Comparison of ENCODE assay signal across 26 mouse cellular contexts in the genomic region with DNA sequence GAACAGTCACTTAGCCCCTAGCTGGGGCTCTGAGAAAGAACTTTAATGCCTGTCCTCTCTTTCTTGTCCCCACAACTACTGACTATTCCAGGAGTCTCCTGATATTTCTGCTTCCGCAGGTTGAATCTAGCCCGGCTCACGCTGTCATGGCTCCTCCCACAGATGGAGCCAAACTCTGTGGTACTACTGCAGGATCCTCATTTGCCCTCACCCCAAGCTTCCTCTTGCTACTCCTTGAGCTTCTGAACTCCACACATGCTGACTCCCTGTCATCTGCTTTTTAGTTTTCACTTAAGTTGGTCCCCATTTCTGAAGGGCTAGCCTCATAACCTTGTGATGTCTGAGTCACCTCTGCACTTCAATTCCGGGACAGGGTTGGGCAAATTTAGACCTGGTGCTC. TPM values are rescaled to one million over a fixed set of nuclear protein-coding genes. Genes with fewer than 3 reads are reported as not detected.
DNase-seq lines count a peak whose midpoint lies in the region; ATAC-seq and TF ChIP-seq lines count a peak whose summit lies in the region.
"Had no signal": no experiment of that assay in that cellular context is flagged by ENCODE, and none has a peak within 500 bp of the region (broad histone marks: within the 10 kb centered on the region; RNA-seq: fewer than 3 reads in every experiment).

No protein-coding gene starts in this region.

- H3K9ac ChIP-seq in liver, postnatal 0 days (replicated peaks) = no peak overlapping the region
- H3K9ac ChIP-seq: embryonic facial prominence, embryonic 12.5 days; forebrain, embryonic 15.5 days; heart, embryonic 15.5 days; hindbrain, embryonic 13.5 days; liver, embryonic 13.5 days; lung, embryonic 14.5 days; neural tube, embryonic 12.5 days had no signal

- ATAC-seq in liver, postnatal 0 days = no peak
- peak; percentile 47 for ATAC-seq in megakaryocyte, adult 5-6 weeks (ENCODE audit: poor library complexity, severe bottlenecking)
- ATAC-seq in neutrophil, adult 5-6 weeks (ENCODE audit: extremely low read depth, insufficient number of reproducible peaks, low FRiP score, poor library complexity, severe bottlenecking) = peak; percentile 16; the same call in 1 of the 2 replicates
- ATAC-seq: forebrain, embryonic 15.5 days; intestine, postnatal 0 days had no signal

- no peaks in the 10 kb centered on the region for H3K36me3 ChIP-seq in liver, postnatal 0 days (replicated peaks; ENCODE audit: insufficient read depth, low read length)
- no peaks in the 10 kb centered on the region for H3K36me3 ChIP-seq in forebrain, embryonic 10.5 days (replicated peaks)
- H3K36me3 ChIP-seq: embryonic facial prominence, embryonic 12.5 days; forebrain, embryonic 15.5 days; heart, embryonic 15.5 days; hindbrain, embryonic 13.5 days; liver, embryonic 13.5 days; neural tube, embryonic 12.5 days had no signal

- H3K4me3 ChIP-seq in liver, postnatal 0 days (ENCODE audit: low read depth, low read length) = peak overlapping the region; percentile 22; the same call in 1 of the 2 replicates
- H3K4me3 ChIP-seq in brown adipose tissue, adult 24 weeks (ENCODE audit: insufficient read depth, low read depth, low read length) = 0 out of 2 replicates have a peak overlapping the region, but pooled peaks have one; percentile 4
- no peak overlapping the region for H3K4me3 ChIP-seq in forebrain, embryonic 10.5 days
- H3K4me3 ChIP-seq: embryonic facial prominence, embryonic 12.5 days; forebrain, embryonic 15.5 days; heart, embryonic 15.5 days; hindbrain, embryonic 13.5 days; liver, embryonic 13.5 days; neural tube, embryonic 12.5 days had no signal

- H3K4me2 ChIP-seq in liver, postnatal 0 days (ENCODE audit: low read depth, low read length) = peak overlapping the region; percentile 57
- H3K4me2 ChIP-seq: embryonic facial prominence, embryonic 12.5 days; forebrain, embryonic 15.5 days; heart, embryonic 15.5 days; hindbrain, embryonic 13.5 days; liver, embryonic 13.5 days; lung, embryonic 14.5 days; neural tube, embryonic 12.5 days had no signal

- no peak for TF ChIP-seq CTCF in liver, postnatal 0 days (IDR thresholded peaks at IDR 0.05; ENCODE audit: low read depth)

- 67% methylated on average over 4 of the region's 4 CpGs for WGBS in liver, postnatal 0 days (ENCODE audit: insufficient replicate concordance)
- 90% methylated on average over 4 of the region's 4 CpGs for WGBS in forebrain, embryonic 10.5 days

- H3K27ac ChIP-seq in liver, postnatal 0 days (ENCODE audit: low read depth) = peak overlapping the region; percentile 22; the same call in 1 of the 2 replicates
- H3K27ac ChIP-seq in brown adipose tissue, adult 24 weeks (replicated peaks; ENCODE audit: low read depth, low read length) = no peak overlapping the region
- no peak overlapping the region for H3K27ac ChIP-seq in forebrain, embryonic 10.5 days
- H3K27ac ChIP-seq: embryonic facial prominence, embryonic 12.5 days; forebrain, embryonic 15.5 days; gastrocnemius, adult 2 months; heart, embryonic 15.5 days; hindbrain, embryonic 13.5 days; liver, embryonic 13.5 days; neural tube, embryonic 12.5 days had no signal

- TF ChIP-seq EP300 in liver, postnatal 0 days (IDR thresholded peaks at IDR 0.05; ENCODE audit: low read depth) = no peak

- peak; percentile 11 for DNase-seq in liver, postnatal 0 days
- no peak for DNase-seq in liver
- DNase-seq in left cerebral cortex, postnatal 4 days = no peak
- DNase-seq in forebrain, embryonic 10.5 days (ENCODE audit: extremely low spot score, low spot score) = no peak
- DNase-seq: adrenal gland, adult 8-10 months; cerebellum, adult 8-10 months; cerebellum, postnatal 25 days; embryo, embryonic 11 days; gastrocnemius, adult 2 months; heart, postnatal 4 days; kidney, adult 9 months; kidney, postnatal 10 days; liver, embryonic 13.5 days; lung, embryonic 14.5 days; midbrain, embryonic 14.5 days; thymus, postnatal 4 days had no signal

- H3K4me1 ChIP-seq in liver, postnatal 0 days (ENCODE audit: insufficient read depth) = peaks cover 14% of the 10 kb centered on the region
- H3K4me1 ChIP-seq in brown adipose tissue, adult 24 weeks (ENCODE audit: control insufficient read depth, insufficient read depth, insufficient read length, low read length) = no peaks in the 10 kb centered on the region; the same call in 1 of the 2 replicates
- peaks cover 28% of the 10 kb centered on the region for H3K4me1 ChIP-seq in forebrain, embryonic 10.5 days
- H3K4me1 ChIP-seq: embryonic facial prominence, embryonic 12.5 days; forebrain, embryonic 15.5 days; hindbrain, embryonic 13.5 days had no signal

- H3K27me3 ChIP-seq in liver, postnatal 0 days (ENCODE audit: insufficient read depth, low read length) = no peaks in the 10 kb centered on the region
- peaks cover 3% of the 10 kb centered on the region for H3K27me3 ChIP-seq in forebrain, embryonic 10.5 days (ENCODE audit: poor library complexity, severe bottlenecking)
- H3K27me3 ChIP-seq: forebrain, embryonic 15.5 days; heart, embryonic 15.5 days; liver, embryonic 13.5 days; neural tube, embryonic 12.5 days had no signal

- intact Hi-C loops in left cerebral cortex, postnatal 4 days (cut with DNase I) = no loop called here

- H3K9me3 ChIP-seq in liver, postnatal 0 days (ENCODE audit: low read length) = no peaks in the 10 kb centered on the region
- no peaks in the 10 kb centered on the region for H3K9me3 ChIP-seq in forebrain, embryonic 10.5 days
- H3K9me3 ChIP-seq: embryonic facial prominence, embryonic 12.5 days; forebrain, embryonic 15.5 days; heart, embryonic 15.5 days; hindbrain, embryonic 13.5 days; liver, embryonic 13.5 days; neural tube, embryonic 12.5 days had no signal

RNA-seq across cellular contexts. Expression of a gene that starts 1.1 kb away (rescaled TPM):
- 5.2 and 6.5 TPM in 2 replicates for polyA plus RNA-seq in liver, postnatal 0 days (2015; fragmentation: Nextera tagmentation; extraction: Ambion mirVana)
- 0.59 and 1.4 TPM in 2 replicates for polyA plus RNA-seq in brown adipose tissue, adult 24 weeks (2012; ENCODE audit: insufficient read depth, insufficient read length, missing spikeins)
- total RNA-seq in megakaryocyte, adult 5-6 weeks (2015) = 37.9 and 43.1 TPM in 2 replicates
- total RNA-seq in megakaryocyte, adult 5-6 weeks (2017) = 99.2 and 109 TPM in 2 replicates
- 112 and 129 TPM in 2 replicates for total RNA-seq in neutrophil, adult 5-6 weeks (2017)
- total RNA-seq in left cerebral cortex, postnatal 4 days (2021) = 1 to 10 TPM; 1.1 to 1.3 TPM
- polyA plus RNA-seq in forebrain, embryonic 10.5 days (2016; fragmentation: Nextera tagmentation; extraction: Ambion mirVana) = 0.58 TPM in 2 replicates
- polyA plus RNA-seq: C2C12 had no signal

Comparison
In these comparisons a context has a peak if more than half of its experiments do, and no peak if none do; other contexts are left out.
1. RNA of a gene that starts 1.1 kb away (total RNA-seq): 112 to 129 TPM in neutrophil, adult 5-6 weeks and 37.9 to 109 TPM in megakaryocyte, adult 5-6 weeks; 1.1 to 1.3 TPM in left cerebral cortex, postnatal 4 days; every median in the first group is over 10 times any median in the second.